Mouse (Mus musculus) lung, adult 2 months (tissue): ENCODE measurements around the gene Olfr612.
"Not testable (repeated sequence)": the region's sequence is repeated elsewhere in the genome, so short reads cannot be mapped to it uniquely, and the experiment has no call there.

Source experiments
- CTCF ChIP-seq: fragments of 200-500 bp; IDR thresholded peaks from 2 replicates; pipeline ENCODE4 v1.5.1; 2011; ENCODE audit warnings: mild to moderate bottlenecking, low read length, control low read depth; ENCODE audit not compliant: insufficient read depth
- POLR2A ChIP-seq: fragments of 200-500 bp; IDR thresholded peaks from 2 replicates; pipeline ENCODE4 v1.6.1; 2011; ENCODE audit warnings: low read depth, mild to moderate bottlenecking, control low read depth, low read length, borderline replicate concordance; ENCODE audit errors: extremely low read depth

GRCm38 (mm10) chr7:103542617-103543016 lies at the start of gene Olfr612:
- not testable (repeated sequence) for TF ChIP-seq CTCF, POLR2A
